Mouse (Mus musculus): ENCODE results near the gene Cope.

- no peak for TF ChIP-seq CTCF (IDR thresholded peaks at IDR 0.05; ENCODE audit: extremely low read depth, insufficient read length, insufficient replicate concordance, low read depth, low read length)
- TF ChIP-seq POLR2A (IDR thresholded peaks at IDR 0.05; ENCODE audit: low read depth, low read length), result no peak
Observed at GRCm38 (mm10) chr8:70361484-70362032, 59.2 kb downstream of the Cope start.
